Mouse (Mus musculus): ENCODE data around the gene Anp32a.

The Anp32a gene

DNA sequence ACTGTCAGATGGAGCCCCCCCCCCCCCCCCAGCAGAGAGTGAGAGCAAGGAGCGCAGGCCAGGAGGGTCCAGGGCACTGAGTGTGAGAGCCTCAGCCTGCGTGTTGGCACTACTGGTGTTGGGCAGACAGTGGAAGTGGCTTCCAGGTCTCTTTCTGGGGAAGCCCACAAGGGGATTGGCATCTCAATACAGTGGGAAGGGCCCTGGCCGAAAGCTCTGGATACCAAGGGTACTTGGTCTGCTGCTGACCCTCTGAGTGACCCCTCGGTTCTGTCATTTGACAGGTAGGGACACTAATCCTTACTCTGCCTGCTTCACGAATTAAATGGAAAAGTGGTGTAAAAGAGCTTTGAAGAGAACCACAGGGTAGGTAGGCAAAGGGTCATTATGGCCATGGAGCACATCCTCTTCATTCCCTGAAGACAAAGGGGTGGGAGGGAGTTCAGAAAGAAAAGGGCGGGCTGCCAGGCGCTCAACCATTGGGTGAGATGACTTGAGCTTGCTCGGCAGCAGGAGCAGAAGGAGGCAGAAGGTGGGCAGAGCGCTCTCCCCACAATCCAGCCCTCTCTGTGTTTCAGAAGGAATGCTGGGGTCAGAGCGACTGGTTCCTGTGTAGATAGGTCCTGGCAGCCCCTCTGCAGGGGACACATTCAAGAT, 79.3 kb downstream of the Anp32a start:
- no peak for DNase-seq

GRCm38 (mm10) chr9:62421027-62421426, 79.9 kb downstream of the Anp32a start:
- DNase-seq = peak; percentile 90

DNA sequence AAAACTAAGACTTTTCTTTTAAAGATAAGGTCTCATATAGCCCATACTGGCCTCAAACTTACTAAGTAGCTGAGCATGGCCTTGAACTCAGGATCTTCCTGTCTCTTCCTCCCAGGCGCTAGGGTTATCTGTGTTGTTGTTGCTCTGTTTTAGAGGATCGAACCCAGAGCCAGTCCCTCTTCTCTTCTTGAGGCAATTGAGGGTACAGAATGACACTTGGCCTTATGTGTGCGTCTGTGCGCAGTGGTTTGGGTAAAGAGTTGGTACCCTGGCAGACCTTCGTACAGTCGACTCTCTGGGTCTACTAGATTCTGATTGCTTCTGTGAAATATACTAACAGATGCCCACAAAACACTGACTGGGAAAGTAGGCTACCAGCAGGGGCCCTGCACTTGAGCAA, 80.8 kb downstream of the Anp32a start:
- no peak for DNase-seq

- DNase-seq = no peak
Observed at GRCm38 (mm10) chr9:62422926-62423325, 81.8 kb downstream of the Anp32a start.

GRCm38 (mm10) chr9:62423871-62424270, 82.8 kb downstream of the Anp32a start:
- no peak for DNase-seq

DNA sequence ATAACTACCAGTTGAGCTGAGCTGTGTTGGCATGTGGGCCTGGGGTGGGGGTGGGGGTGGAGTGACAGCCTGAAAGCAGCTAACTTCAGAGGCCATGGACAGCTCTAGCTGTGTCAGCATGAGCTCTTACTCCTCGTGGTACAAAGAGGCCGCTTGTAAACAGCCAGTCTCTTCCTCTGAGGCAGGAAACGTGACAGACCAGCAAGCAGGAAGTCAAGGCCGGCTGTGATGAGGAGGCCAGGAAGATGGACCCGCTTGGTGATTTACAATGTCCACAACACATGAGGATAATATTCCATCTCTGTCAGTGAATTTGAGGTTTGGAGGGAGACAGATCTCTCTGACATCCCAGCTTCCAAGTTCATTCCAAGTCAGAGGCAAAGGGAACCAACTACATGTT, 84.2 kb downstream of the Anp32a start:
- DNase-seq = no peak

- DNase-seq = no peak
Observed at GRCm38 (mm10) chr9:62426021-62426420, 84.9 kb downstream of the Anp32a start.

DNA sequence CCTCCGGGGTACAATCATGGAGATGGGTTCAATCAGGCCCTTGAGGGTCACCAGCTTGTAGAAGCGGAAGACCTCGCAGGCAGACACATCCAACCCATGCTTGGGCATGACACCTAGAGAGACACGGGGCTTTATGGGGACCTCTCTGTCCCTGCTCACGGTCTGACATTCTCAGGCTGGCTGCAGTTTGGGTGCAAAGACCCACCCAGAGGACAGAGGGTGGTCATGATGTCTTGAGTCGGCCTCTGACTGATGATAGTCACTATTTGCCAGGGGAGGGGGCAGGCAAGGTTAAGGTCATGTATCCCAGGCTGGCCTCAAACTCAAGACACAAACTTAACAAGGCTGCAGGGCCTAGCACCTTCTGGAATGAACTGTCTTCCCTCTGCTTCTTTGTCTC, 85.4 kb downstream of the Anp32a start:
- DNase-seq = no peak

- peak; percentile 56 for DNase-seq
Observed at GRCm38 (mm10) chr9:62427010-62427409, 85.9 kb downstream of the Anp32a start.

All from kidney, adult 18-20 months (tissue).